Mouse (Mus musculus): ENCODE measurements around the gene Cldn13. TPM values are rescaled to one million over a fixed set of nuclear protein-coding genes. Genes with fewer than 3 reads are reported as not detected.
A peak's percentile ranks its signal among the peaks of the same experiment; 100 is the strongest.
"Not testable (repeated sequence)": the region's sequence is repeated elsewhere in the genome, so short reads cannot be mapped to it uniquely, and the experiment has no call there.

The Cldn13 gene
- polyA plus RNA-seq (2017; shearing (Covaris generic)) = not detected

DNA sequence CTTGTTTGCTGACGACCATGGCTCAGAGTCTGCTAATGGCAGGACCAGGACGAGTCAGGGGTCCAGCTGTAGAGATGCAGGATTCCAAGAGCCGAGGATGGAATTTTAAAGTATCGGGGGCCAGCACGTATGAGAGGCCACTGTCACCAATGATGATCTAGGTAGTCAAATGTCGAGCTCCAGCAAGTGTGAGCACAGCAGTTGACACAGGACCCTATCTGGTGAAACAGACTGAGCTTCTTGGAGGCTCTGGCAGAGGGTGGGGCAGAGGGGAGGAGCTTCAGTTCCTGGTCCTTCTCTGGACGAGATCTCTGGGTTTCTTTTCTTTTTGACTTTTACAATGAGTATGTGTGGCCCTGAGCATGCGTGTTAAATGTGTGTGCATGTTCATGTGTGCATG is at the start of gene Cldn13:
Gene Cldn13, minus strand, starts transcription at position 216 of the 400 bp plus-strand sequence.
- no peak for ATAC-seq

DNA sequence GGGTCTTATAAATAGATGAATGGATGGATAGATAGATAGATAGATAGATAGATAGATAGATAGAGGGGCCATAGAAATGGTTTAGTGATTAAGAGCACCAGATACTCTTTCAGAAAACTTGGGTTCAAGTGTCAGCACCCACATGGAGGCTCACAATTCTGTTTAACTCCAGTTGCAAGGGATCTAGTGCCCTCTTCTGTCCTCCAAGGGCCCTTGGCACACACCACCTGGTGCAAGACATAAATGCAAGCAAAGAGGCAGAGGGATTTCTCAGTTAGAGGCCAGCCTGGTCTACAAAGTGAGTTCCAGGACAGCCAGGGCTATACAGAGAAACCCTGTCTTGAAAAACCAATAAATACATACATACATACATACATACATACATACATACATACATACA is 49.3 kb upstream of the Cldn13 start:
- not testable (repeated sequence) for ATAC-seq

DNA sequence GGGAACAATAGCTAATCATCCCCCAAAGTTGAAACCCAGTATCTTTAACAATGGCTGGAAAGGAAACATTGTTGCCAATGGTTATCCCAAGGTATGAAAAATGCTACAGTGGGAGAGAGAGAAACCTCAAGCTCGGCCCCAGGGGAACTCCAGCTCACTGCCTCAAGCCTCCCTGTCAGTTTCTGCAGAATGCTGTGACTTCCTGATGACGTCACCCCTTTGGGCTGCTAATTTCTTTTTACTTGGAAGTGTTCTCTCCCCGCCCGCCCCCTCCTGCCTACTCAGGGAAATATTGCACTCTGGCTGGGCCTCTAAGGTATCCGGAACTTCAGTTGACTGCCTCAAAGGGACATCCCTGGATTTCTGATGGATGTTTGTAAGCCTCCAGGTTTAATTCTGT is 48.2 kb upstream of the Cldn13 start:
- no peak for ATAC-seq

DNA sequence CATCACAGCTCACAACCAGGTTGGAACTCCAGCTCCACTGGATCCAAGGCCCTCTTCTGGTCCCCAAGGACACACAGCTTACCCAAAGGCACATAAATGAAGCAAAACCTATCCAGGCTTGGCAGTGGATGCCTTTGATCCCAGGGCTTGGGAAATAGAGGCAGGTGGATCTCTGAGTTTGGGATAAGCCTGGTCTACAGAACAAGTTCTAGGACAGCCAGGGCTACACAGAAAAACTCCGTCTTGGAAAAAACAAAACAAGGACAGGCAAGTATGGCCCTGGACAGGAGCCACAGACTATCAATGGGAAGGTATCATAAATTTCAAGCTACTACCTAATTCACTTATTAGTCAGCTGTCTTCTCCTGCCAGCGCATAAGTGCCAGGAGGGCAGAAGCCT is 46.2 kb upstream of the Cldn13 start:
- ATAC-seq = no peak

DNA sequence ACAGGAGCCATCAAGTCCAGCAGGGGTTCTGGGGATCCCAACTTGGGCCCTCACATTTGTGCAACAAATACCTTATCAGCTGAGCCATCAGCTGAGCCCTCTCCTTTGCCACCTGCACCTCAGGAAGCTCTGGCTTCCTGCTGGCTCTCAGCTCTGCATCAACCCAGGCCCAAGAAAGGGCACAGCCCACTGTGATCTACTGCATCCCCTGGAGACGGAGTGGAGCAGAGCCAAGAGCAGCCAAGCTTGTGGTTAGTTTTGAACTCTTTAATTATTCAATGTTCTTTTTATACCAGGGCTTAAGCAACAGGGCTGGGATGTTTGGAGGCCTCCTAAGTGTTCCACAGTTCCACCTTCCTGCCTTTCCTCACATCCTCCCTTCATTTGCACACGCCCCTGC is 45.1 kb upstream of the Cldn13 start:
- no peak for ATAC-seq

DNA sequence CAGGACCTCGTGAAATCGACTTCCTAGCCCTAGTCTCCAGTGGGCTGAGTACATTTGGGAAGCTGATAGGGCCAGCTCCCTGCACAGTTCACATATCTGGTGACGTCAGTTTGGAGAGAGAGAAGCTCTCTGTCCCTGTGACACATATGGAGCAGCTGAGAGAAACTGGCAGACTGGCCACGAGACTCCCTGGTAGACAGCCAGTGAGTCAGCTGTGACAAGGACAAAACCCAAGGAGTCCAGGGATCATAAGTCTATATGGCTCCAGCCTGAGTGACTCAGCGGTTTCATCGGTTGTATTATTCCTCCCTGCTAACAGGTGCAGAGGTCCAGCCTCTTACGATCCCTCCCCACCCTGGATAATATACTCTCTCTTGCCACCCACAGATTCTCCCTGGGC is 43.8 kb upstream of the Cldn13 start:
- ATAC-seq = no peak

DNA sequence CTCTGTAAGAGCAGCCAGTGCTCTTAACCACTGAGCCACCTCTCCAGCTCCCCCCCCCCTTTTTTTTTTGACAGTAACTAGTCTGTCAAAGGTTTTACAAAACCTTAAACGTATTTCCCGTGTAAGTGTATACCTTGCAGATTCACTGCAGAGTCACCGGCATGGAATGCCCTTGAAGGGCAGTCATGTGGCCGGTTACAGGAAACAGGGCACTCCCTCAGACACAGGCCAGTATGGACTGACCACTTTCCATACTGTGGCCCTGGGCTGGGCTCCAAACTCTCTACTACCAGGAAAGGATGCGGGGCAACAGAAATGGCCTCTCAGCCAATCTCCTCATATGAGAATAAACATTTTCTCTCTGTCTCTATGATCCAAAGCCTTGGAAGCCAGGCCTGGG is 40.2 kb upstream of the Cldn13 start:
- no peak for ATAC-seq

DNA sequence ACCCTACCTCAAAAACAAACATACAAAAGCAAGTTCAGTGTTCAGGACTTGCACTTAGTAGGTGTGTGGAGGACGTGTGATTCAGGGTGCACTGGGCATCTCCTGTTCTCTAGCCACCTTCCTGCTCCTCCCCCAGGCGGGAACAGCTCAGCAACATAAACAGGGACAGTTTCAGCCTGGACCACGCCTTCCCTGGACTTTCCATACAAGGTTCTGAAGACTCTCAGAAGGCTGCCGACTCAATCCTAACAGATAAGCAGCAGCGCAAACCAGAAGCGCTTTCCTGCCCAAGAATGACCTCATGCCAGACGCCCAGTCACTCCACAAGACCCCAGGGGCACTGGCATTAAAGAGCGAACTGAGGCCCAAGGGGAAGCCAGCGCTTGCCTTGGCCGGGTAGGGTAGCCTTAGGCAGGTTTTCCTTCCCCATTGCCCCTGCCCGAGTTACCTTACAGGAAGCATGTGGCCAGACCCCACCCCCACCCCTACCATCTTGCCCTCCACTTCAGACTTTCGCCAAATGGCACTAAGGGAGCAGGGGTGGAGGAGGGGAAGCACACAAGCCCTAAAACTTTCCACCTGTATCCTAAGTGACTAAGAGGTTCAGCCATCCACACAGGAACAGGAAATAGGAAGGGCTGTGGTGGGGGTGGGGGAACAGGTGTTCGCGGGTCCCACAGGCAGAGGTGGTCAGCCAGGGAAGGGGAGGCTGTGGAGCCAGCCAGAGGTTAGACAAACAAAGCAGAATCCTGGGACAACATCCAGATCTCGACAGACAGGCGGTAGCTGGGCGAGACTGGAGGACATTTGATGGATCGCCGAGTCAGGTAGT is 35.9 kb upstream of the Cldn13 start:
- no peak for ATAC-seq

DNA sequence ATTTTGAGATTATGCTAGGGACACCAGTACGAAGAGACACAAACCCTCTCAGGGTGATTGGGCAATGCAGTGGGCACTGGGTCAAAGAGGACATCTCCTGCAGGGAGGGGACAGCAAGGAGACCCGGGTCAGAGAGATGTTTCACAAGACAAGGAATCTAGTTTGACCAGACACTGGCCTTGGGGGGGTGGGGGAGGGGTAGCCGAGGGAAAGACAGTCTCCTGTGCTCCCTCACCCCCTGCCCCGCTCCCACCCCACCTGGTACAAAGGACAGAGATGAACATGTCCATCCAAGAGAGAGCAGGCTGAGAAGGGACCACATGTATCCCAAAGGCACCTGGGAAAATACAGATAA is 32.7 kb upstream of the Cldn13 start:
- no peak for ATAC-seq

DNA sequence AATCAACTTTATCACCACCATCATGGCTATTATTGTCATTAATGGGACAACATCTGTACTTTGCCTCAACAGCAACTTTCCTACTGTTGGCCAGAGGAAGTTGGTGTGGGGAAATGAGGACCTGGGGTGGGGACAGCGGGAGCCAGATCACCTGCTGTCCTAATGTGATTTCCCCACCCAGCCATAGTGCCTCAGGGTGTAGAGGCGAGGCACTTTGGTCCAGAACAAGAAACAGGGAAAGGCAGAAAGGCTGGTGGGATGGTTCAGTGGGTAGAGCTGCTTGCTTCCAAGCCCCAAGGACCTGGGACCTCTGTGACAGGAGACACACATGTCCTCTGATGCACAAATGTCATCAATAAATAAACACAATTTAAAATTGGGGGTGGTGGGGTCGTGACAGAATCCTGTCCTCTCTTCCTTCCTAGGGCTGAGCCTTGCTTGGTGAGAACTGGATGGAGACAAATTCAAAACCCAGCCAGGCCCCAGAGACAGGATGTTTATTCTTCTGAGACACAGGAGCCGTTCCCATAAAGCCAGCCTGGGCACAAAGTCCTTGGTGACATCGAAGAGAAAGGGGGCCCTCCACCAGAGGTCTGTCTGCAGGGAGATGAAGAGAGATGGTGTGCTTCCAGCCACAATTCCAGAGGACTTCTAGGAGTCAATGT is 32.2 kb upstream of the Cldn13 start:
- ATAC-seq = no peak

DNA sequence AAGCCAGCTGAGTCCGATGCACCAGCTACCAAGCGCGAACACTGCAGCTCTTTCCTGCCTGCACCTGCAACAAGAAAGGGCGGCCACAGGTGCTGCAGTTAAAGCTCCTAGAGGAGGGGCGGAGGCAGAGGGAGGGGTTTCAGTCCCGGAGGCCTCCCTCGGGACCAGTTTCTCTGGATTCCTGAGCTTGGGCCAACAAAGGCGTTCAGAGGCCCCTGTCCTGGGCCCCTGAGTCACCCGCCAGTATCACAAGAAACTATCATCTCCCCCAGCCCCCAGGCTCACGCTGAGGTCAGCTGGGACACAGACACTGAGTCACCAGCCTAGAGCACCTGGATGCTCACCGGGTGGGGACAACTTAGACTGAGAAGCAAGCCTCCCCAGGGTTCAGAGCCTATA is 31.5 kb upstream of the Cldn13 start, which contains the start of gene Cldn4:
Gene Cldn4, minus strand, starts transcription at position 78 of the 399 bp plus-strand sequence.
- ATAC-seq = no peak

DNA sequence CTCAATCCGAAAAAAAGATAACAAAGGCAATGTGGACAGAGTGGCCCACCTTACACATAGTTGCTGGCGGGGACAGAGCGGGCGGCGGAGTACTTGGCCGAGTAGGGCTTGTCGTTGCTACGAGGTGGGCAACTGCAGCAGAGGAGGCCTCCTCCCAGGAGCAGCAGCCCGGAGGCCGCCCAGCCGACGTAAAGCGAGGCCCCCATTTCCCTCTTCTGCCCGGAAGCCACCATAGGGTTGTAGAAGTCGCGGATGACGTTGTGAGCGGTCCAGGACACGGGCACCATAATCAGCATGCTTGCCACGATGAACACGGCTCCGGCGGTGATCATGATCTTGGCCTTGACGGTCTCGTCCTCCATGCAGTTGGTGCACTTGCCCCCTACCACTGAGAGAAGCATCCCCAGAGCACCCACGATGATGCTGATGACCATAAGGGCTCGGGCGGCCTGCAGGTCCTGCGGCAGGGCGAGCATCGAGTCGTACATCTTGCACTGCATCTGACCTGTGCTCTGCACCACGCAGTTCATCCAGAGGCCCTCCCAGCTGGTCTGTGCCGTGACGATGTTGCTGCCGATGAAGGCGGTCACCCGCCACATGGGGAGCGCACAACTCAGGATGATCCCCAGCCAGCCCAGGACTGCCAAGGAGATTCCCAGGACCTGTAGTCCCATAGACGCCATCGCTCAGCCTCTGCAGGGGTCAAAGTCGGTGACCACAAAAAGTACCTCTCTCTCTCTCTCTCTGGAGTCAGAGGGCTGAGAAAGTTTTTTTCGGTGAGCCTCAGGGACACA is 30.9 kb upstream of the Cldn13 start:
- ATAC-seq = no peak

DNA sequence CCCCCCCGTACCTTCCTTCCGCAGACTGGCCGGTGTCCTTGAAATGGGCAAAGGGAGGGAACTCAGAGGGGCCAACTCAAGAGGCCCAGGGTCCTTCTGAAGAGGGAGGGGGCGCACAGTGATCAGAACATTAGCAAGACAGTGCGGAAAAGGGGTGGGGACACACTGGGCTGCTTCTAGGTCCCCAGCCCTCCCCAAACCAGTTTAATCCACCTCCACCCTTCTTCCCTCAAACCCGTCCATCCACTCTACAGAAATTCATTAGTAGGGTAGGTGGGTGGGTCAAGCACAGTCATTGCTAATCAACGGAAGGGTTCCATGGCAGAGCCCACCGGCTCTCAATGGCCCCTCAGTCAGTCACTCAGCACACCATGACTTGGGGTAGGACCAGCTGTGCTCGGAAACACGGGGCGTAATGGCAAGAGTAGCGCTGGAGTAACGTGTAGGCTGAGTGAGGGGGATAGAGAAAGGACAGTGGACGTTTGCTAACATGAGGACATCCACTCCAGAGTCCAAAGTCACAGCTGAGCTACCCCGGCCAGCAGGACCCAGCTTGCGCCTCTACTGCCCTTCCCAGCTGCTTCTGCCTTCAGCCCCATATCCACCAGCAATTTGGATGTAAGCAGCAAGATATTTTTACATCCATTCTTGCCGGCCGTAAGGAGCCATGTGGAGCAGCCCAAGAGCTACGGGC is 30.1 kb upstream of the Cldn13 start:
- no peak for ATAC-seq

DNA sequence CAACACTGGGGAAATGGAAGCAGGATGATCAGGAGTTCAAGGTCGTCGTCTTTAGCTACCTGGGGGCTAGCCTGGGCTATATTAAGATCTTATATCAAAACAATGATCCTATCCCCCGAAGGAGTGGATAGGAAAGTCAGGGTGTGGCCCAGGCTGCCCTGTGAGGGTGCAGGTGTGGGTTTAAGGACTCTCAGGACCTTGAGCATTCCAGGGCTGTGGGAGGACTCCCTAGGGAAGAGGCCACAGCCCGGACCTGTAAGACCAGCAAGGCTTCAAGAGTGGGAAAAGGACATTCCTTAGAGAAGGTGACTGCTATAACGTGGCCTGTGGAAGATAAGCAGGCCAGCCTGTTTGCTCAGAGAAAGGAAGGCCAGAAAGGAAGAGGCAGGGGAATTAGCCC is 28.9 kb upstream of the Cldn13 start:
- ATAC-seq = no peak

DNA sequence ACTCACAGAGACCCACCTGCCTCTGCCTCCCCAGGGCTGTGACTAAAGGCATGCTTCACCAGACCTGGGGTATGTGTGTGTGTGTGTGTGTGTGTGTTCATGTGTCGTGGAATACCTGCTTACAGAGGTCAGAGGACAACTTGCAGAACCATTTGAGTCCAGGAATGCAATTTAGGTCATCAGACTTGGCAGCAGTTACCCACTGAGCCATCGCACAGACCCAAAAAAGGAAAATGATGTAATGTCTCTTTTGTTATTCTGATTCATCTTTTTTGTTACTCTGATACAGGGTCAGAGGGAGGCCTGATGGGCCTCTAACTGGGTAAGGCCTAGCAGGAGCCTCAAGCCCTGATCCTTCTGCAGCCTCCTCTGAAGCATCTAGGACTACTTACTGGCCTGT is 27.4 kb upstream of the Cldn13 start:
- ATAC-seq = no peak

DNA sequence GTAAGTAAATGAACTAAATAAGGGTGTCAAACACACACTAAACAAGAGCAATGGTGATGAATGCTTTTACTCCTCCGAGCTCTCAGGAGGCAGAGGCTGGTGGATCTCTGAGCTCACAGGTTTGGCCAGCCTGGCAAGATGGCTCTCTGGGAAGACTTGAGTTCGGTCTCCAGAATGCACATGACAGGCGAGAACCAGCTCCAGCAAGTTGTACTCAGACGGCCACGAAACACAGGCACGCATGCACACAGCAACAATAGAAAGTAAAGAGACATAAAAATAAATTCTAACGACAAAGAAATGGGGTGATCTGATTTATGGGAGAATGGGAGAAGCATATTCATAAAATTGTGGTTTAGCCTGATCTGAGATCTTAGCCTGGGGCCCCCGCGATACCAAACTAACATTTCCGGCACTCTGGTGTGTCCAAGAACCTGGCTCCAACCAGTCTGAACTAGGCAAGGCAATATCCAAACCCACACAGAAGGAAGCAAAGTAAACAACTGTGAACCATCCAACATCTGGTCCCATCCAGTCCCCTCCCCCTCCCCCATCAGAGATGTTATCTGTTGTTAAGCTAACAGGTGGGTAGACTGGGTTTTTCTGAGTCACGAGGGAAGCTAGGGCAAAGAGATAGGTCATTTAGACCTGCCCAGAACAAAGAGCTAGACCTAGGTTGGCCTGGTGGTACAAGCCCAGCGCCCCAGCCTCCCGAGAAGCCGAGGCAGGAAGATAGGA is 26.3 kb upstream of the Cldn13 start:
- no peak for ATAC-seq

DNA sequence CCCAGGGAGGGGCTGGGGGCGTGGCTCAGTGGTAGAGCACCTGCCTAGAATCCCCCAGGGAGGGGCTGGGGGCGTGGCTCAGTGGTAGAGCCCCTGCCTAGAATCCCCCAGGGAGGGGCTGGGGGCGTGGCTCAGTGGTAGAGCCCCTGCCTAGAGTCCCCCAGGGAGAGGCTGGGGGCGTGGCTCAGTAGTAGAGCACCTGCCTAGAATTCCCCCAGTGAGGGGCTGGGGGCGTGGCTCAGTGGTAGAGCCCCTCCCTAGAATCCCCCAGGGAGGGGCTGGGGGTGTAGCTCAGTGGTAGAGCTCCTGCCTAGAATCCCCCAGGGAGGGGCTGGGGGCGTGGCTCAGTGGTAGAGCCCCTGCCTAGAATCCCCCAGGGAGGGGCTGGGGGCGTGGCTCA is 24.2 kb upstream of the Cldn13 start:
- ATAC-seq = not testable (repeated sequence)

DNA sequence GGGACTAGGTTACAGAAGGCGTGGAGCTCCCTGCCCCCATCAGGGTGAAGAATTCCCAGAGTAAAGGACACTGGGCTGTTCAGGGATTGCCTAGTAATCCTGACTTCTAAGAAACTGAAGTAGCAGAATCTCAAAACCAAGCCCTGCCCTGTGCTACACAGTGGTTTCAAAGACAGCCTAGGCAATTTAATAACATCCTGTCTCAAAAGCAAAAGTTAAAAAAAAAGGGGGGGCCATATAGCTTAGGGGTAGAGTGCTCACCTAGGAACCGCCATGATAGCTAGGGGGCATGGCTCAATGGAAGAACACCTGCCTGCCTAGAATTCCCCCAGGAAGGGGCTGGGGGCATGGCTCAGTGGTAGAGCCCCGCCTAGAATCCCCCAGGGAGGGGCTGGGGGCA is 23.7 kb upstream of the Cldn13 start:
- peak; percentile 95 for ATAC-seq

DNA sequence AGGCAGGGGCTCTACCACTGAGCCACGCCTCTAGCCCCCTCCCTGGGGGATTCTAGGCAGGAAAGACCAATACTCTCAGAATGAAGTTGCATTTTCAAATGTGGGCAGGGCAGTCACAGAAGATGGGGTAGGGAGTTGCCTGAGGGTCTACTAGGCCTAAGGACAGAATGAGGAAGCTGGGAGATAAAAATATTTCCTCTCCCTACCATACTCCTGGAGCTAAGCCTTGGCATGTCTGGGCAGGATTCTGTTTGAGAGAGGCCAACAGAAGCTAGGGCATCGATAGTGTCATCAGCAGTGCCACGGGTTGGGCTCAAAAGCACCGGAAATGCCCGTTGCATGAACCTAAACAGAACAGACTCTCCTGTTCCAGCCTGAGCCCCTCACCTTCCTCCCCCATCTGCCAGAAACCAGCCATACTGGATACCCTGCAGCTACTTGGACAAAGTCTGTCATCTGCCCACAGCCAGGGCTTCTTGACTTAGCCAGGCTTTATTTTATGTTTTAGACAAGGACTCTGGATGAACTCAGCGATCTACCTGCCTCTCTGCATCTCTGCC is 21.4 kb upstream of the Cldn13 start:
- ATAC-seq = no peak

DNA sequence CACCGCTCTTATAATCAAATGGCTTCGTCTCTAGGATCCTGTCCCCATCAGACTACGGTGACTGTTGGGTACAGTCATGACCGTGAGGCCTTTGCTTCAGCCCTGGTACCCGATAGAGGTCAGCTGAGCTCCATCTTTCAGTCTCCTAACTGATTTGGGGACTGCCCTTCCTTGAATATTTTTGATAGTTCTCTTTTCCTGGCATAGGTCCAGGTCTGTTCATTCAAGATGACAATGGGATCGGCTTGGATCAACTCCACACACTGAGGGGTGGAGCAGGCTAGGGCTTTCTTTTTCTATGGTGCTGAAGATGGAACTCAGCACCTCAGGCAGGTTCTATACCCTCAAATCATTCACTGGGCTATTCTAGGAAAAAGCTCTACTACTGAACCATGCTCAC is 20.7 kb upstream of the Cldn13 start:
- ATAC-seq = no peak

DNA sequence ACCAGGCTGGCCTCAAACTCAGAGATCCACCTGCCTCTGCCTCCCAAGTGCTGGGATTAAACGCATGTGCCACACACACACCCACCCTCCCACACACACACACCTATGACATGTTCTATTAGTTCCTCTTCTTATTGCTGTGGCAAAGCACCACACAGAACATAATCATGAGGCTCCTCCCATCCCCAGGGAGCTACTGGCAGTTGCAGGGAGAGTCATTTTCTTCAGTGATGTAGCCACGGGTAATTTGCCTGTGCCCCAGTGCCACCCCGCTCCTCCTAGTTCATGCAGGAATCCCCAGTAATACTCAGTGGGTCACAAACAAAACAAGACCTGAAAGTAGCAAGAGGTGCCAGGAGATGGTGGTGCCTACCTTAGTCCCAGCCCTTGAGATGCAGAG is 19.3 kb upstream of the Cldn13 start:
- no peak for ATAC-seq

DNA sequence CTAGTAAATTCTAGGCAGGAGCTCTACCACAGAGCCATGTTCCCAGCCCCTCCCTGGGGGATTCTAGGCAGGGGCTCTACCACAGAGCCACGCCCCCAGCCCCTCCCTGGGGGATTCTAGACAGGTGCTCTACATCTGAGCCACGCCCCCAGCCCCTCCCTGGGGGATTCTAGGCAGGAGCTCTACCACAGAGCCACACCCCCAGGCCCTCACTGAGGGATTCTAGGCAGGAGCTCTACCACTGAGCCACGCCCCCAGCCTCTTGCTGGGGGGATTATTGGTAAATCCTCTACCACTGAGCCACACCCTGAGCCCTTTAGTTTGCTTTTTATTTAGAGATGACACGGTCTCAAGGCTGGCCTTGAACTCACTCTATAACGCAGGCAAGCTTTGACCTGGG is 18.4 kb upstream of the Cldn13 start:
- ATAC-seq = not testable (repeated sequence)

All from inflammation-experienced regulatory T-cells, adult 6 months (primary cell).